Mouse (Mus musculus) urinary bladder, postnatal 25 days (tissue): Measurements from ENCODE around the gene Ccl7.

ENCODE experiments used
- DNase-seq: peaks from one replicate; pipeline ENCODE4 v3.0.0; 2022; ENCODE audit warnings: low spot score

Ccl7 gene

DNA sequence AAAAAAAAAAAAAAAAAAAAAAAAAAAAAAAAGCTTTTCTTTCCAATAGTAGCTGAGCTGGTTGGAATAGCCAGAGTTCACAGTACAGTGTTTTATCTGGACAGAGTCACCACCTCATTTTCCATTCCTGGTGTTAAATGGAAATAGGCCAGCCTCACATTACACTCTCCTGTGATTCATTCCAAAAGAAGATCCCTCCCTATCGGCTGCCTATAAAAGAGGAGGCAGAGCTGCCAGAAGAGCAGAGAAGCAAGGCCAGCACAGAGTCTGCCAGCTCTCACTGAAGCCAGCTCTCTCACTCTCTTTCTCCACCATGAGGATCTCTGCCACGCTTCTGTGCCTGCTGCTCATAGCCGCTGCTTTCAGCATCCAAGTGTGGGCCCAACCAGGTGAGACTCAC lies at the start of gene Ccl7:
TSS of gene Ccl7 (plus strand) at position 242 of the 400 bp plus-strand sequence.
- DNase-seq = peak; percentile 16

DNA sequence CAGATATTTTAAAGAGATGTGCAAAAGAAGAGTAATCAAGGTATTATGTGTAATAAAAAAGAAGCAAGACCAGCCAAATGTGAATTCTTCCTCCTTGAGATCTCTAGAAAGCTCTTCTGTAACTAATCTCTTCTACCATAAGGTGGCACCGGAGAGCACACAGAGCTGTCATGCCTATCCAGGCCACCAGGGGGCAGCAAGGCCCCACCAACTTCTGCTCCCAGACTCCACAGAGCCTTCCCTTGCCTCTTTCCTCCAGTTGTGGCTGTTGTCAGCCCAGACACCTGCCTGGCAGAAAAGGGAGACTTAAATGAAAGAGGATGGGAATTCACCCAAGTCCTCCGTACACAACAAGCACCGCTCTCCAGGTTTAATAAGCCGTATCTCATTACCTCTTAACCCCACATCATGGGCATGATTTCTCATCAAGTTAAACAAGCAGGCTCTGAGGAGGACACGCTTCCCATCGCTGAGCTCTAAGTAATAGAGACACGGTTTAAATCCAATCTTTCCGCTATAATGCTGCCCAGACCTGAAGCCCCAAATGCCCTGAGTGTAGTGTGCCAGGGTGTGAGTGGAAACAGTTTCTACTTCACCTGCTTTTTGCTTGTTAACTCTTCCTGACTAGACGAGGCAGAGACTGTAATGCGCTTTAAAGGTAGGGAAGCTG lies 49.2 kb upstream of the Ccl7 start:
- DNase-seq = peak; percentile 70

DNA sequence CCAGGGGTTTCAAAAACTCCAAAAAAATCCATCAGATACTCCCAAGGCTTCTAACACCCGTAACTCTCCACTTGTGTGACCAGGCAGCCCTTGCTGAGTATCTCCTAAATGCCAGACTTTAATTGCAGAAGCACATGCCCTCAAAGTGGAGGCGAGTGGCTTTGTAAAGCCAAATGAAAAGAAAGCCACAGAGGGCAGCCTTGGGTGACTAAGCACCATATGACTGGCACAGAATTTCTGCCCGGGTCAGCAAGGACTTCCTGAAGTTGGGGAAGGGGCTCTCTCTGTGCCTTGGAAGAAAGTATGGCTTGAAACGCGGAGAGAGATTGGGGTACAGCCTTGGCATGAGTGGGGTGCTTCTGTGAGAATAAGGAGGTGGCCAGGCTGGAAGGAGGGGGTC lies 48.4 kb upstream of the Ccl7 start:
- DNase-seq = no peak

DNA sequence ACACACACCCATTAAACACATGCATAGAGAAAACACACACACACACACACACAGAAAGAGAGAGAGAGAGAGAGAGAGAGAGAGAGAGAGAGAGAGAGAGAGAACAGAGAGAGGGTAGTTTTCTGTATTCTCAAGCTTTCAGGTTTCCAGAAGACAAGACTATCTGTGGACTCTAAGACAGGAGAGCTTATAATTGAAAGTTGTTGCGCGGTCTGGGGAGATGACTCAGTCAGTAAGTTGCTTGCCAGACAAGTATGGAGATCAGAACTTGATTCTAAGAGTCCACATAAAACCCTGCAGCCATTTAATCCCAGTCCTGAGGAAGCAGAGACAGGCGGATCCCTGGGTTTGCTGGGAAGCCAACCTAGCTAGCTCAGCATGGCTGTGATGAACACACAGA lies 46.9 kb upstream of the Ccl7 start:
- no peak for DNase-seq

DNA sequence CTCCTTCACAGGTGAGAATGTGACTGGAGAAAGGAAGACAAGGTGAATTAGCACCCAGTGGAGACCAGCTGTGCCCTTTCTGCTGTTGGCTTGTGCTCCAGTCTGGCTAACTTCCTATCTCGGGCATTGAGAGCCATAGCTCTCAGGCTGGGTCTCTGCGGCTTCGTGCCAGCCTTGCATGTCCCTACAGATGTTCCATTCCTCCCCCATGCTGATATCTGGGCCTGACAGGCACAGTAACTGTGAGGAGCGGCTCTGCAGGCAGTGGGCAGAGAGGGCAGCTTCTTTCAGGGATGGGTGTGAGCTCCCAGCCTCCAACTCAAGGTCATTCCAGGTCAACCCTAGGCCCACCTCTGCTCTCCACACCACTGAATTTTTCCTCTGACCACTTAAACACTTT lies 46.0 kb upstream of the Ccl7 start:
- no peak for DNase-seq

DNA sequence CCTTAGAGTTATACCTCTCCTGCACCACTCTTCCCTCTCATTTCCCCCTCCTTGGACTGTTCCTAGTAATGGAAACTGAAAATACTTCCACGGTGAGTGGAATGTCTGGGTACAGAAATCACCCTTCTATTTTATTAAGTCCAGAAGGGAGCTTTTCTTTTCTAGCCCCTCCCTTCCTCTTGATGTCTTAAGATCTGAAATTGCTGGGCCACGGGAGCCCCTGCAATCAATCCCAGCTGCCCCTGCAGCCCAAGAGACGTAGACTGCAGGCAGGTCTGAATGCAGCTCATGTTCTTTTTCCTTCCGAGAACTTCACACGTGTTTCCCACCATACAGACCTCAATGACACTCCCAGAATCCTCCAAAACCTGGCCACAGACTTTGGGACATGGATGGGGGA lies 44.9 kb upstream of the Ccl7 start:
- DNase-seq = no peak

DNA sequence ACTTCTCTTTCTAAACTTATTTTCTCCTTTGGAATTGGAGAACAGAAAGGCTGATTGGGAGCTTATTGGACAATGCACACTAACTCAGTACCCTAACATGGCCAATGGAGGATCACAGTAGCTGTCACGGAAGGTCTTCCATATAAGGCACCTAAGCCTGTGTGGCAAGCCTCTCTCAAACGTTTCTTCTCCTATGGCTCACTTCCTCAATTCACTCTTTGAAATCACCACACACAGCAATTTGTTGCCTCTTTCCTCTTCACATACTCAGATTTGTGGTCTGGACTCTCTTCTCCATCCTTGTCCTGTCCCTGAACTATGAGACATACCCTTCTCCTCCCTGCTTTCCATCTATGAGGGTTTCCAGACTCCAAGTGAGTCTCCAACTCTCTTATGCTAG lies 40.7 kb upstream of the Ccl7 start:
- no peak for DNase-seq

DNA sequence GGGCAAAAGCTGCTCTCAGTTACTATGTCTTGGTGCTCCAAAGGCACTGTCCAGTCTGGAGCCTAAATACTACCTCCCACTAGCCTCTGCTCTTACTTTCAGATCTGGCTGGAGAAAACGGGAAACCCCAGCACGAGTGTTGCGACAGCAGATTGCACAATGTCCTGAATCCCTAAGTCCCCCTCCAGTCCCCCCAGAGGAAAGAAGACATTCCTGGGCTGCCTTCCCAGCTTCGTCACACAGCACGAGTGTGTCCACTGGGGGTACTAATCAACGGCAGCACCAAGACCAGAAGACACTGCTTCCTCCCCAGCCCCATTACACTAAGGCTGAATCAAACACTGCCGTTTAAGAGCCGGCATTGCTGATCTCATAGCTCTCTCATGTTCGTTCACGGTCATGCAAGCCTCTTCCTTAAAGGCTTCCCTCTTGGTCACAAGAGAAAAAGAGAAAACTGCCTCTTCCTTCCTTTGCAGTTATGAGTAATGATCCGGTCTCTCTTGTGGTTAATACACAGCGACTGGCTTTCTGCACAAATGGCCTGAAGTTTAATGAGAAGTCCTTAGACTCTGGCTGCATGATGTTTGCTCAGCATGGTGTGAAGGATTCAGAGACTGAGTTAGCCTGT lies 38.6 kb upstream of the Ccl7 start:
- DNase-seq = peak; percentile 45

DNA sequence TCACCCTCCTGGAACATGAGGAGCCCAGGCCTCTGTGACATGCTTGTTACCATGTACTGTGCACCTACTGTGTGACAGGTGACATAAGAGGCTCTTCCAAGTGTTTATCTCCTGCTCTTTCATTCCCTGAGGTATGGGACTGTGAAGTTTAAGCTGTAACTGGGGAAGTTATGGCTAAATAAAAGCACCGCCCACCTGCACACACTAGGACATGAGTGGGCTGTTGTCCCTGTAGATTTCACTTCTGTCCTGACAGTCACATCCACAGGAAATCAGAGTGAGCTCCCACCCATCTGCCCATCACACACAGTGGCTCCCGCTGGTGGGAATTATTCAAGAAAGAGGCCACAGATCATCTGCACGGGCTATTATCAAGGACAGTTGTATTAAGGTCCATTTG lies 35.4 kb upstream of the Ccl7 start:
- DNase-seq = no peak

DNA sequence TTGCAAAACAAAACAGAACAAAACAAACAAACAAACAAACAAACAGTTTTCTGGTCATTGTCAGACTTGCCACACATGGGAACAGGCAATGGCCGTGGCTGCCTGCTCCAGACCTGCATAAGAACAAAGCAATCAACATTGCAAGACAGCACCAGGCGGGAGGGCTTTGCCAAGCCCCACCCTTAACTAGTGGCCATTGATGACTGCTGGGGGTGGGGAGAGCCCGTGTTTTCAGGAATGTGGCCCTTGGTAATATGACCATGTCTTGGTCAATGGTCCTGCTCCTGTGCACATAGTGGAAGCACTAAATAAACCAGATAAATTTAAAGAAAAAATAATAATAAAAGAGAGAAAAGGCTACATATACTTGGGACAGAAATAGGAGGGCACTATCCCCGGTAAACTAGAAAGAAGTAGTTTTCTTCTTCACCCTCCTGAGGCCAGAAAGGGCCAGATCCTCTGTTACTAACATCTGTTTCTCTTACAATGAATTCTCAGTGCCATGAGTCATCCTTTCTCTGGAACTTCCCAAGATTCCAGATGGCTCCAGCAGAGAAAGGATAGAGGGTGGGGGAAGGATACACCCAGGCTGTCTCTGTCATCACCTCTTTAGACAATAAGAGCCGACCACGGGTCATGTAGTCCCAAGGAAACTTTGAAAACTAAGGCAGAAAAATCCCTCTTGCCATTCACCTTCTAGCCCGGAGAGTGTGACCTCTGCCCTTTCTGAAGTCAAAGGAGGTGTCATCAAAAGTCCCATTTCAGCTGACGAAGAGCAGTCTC lies 33.9 kb upstream of the Ccl7 start:
- no peak for DNase-seq

DNA sequence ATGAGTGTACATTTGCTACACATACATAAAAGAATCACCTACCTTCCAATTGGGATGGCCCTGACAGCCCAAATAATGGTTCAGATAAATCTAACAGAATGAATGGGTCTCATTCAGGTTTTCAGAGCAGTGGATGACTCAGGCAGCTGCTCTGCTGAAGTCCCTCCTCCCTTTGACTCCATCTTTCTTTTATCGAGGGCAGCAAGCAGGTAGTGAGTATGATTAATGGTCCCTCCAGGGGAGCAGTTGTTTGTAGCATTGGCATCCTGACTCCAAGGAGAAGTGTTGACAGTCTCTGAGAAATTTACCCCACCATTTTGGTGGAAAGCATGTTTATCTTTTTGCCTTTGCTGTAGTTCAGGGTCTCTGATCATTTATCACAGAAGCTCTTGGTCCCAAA lies 31.8 kb upstream of the Ccl7 start:
- DNase-seq = no peak

DNA sequence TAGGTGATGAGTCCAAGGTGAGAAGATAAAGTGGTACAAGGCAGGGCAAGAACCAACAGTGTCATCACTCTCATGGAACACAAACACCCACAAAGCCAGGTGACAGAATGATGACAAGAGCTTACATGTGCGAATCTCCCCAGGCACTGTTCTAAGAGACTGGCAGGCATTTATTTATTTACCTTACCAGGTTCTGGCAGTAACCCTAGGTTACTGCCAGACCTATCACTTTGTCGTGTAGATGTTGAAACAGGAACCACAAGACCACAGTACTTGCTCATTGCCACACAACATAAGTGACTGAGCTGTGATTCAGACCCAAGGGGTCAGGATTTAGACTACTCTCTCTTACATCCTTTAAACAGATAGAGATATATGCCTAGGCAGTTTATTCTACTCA lies 30.4 kb upstream of the Ccl7 start:
- no peak for DNase-seq

DNA sequence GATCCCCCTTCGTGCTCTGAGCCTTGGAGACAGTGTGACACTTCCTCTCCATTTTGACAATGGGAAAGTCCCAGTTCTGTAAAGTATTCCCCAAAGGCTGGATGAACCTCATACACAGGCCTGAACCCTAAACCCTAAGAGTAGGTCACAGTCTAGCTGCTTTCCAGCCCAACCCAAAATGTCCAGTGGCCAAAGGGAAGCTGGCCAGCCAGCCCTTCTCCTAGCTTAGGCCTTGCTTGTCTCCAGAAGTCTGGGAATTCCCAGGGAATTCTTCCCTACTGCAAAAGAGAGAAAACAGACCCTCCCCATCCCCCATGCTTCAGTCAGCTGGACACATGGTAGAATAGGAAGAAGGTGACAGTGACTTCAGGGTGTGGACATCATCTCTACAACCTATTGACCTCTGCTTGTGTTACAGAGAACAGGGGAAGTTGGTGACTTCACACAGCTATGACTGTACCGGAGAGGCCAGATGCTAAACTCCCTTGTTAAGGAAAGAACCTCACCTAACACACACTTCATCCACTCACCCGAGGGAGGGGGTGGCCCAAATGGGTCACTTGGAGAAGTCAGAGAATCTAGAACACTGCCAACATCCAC lies 29.2 kb upstream of the Ccl7 start:
- DNase-seq = no peak

DNA sequence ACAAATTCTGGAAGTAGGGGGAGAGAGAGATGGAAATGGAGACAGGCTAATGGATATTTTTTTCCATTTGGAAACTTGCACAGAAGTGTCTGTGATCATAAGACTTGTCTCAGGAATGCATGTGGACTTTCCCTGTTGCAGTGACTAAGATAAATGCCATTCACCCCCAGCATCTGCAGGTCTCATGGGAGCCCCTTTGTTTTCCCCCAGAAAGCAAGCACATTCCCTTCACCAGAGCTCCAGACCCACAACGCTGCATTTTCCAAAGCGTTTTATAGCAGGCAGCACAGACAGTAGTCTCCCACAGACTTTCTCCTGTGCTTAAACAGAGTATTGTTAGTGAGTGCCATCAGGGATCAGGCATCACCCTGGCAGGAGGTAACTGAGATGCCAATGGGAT lies 26.1 kb upstream of the Ccl7 start:
- no peak for DNase-seq

DNA sequence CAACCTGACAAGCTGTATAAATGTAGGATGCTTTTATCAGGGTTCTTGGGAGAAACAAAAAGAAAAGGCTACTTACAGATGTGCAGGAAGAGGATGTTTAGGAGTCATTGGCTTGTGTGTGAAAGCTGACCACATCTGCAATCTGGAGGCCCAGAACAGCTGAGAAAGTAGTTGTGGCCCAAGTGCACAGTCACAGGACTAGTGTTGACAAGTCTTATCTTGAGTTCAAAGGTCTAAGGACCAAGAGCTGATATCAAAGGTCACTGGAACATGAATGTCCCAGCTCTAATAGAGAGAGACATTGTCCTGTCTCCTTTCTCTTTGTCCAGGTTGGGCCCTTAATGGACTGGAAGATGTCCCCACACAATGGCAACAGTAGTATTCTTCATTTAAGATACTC lies 25.7 kb upstream of the Ccl7 start:
- no peak for DNase-seq

DNA sequence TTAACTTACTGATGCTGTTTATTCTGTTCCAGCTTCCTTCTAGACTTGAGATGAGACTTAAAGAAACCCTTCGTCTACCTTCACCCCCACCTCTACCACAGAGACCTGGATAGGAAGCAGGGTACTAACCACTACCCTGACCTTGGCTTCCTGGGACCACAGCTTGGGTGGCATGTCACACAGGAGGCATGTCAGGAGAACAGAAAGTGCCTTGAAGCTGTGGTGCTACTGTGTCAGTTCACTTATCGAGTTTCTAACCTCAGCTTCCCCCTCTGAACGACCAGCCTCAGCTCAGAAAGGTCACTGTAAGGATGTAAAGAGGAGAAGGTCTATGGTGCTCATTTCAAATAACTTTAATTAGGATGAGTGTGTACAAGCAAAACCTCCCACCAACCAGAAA lies 24.1 kb upstream of the Ccl7 start:
- DNase-seq = no peak

DNA sequence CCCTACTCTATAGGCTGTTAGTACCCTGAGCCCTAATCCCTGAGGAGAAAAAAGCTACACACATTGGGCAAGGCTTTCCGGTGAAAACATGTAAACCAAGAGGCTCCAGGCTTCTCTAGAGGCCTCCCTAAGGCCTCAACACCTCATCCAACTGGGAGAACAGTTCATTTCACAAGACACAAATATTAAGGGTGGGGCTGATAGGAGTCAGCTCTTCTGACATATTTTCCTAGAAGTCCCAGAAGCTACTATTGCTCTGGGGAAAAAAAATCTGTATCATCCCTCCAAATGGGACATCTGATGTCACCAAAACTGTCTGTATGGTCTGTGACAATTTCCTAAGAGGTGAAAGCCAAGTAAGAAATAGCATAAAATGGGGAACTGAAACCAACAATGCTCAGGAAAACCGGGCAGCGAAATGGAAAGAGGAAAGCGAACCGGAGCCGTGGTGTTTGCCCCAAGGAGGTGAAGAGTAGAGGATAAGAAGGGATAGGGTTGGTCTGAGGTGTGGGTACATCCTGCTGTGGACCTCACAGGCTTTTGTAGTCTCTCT lies 22.9 kb upstream of the Ccl7 start:
- no peak for DNase-seq

DNA sequence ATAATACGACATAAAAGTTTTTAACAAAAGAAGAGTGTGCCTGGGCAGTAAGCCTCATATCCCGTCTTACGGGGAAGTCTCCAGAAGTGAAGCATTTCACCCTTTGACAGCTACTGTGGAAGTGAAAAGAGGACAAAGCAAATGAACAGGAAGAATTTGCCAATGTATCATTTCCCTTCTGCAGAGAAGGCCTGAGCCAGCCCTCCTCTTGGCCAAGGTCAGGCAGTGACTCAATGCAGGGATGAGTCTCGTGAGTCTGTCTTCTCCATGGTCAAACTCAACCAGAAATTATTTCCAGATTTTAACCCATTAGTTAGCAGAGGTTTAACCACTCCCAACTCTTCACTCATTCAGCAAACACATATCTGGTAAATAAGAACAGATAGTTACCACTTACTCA lies 21.7 kb upstream of the Ccl7 start:
- DNase-seq = no peak

DNA sequence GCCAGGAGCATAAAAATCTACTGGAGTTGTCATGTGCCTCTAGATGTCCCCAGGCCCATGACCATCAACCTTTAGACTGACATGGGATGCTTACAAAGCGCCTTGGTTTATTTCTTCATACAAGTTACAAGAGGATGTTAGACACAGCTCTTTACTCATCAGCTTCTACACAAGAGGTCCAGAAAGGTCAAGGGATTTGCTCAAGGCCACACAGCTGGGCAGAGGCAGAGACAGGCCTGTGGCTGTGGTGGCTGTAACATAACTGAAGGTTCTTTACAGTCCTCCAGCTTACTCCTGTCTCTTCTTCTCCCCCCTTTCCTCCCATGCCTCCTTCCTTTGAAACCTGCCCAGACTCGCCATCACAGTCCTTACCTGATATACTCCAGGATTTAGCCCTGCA lies 15.3 kb upstream of the Ccl7 start:
- DNase-seq = no peak

DNA sequence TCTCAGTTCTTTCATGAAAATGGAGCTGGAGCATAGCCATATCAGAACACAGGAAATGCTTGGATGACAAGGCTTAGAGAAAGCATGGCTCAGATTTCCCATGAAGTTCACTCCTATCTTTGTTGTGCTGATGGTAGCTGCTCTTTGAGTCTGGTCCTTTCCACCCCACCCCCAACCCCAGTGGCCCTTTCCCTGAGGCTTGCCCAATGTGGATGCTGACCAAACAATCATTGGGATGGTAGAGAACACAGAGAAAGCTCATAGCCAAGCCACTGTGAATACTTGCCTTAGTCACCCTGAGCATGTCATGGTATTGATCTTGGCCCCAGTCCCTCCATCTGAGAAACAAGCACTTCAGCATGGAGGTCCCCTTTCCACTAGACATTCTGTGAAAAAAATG lies 13.4 kb upstream of the Ccl7 start:
- no peak for DNase-seq

DNA sequence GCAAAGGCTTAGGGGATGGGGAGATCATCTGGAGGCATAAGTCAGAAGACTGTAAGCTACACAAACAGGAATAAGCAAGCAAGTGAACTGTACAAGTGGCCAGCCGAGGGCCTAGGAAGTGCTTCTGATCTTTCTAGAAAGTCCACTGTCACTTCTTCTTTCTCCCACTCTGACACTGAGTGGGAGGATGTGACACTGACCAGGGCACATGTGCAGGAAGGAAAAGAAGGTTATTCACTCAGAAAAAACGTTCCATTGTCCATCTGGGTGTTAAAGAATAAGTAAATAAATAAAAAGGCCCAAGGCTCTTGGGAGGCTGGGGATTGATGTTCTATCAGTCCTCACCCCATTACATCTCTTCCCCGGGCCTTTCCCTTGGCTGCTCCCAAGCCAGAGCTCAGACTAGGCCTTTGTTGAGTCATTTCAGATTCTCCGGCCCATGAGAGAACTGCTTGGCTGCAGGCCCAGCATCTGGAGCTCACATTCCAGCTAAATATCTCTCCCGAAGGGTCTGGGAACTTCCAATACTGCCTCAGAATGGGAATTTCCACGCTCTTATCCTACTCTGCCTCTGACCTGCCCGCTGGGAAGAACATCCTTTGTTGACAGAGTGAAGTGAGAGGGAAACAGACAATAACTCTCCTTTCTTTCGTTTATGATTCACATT lies 12.7 kb upstream of the Ccl7 start:
- DNase-seq = peak; percentile 51

DNA sequence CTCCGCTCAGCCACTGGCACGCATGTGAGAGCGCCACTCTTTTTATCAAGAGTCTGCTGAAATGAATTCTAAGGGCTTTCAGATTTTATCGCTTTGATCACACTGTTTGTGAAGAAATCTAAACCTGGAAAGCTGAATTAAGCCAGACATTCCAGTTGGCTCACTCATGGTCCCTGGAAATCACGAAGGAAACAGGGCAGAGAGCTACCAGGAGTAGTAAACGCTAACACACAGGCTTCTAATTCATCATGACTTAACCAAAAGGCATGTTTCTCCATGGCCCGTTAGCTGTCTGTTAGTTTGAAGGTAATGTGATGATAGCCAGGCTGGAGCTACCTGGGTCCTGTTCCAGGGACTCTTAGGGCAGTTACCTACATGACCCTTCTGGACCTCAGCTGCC lies 11.1 kb upstream of the Ccl7 start:
- DNase-seq = no peak
